Mouse (Mus musculus) midbrain, embryonic 11.5 days (tissue): ENCODE results near the gene Shoc2. TPM values are rescaled to one million over a fixed set of nuclear protein-coding genes. Genes with fewer than 3 reads are reported as not detected.

Source experiments
- ATAC-seq: fragments of 200-750 bp; cut with Nextera tagmentation; 2 replicates; pipeline ENCODE4 v1.8.0; 2017; ENCODE audit warnings: moderate TSS enrichment, moderate library complexity; ENCODE audit not compliant: low FRiP score
- DNase-seq: peaks from one replicate; pipeline ENCODE4 v3.0.0; 2015; ENCODE audit warnings: low spot score; ENCODE audit errors: missing footprints
- H3K27ac ChIP-seq: fragments of 300-500 bp; sonication (generic); 2 replicates; pipeline ENCODE4 v1.5.1; 2014; ENCODE audit warnings: low read depth, low read length
- H3K27me3 ChIP-seq: fragments of 300-500 bp; sonication (generic); 2 replicates; pipeline ENCODE4 v1.6.1; 2014; ENCODE audit warnings: mild to moderate bottlenecking, low read length, moderate library complexity, mixed read lengths; ENCODE audit not compliant: control insufficient read depth, insufficient read depth
- H3K36me3 ChIP-seq: fragments of 300-500 bp; sonication (generic); 2 replicates; pipeline ENCODE4 v1.6.1; 2014; ENCODE audit warnings: mild to moderate bottlenecking, low read length, moderate library complexity, mixed read lengths; ENCODE audit not compliant: control insufficient read depth, insufficient read depth
- H3K4me1 ChIP-seq: fragments of 300-500 bp; sonication (generic); 2 replicates; pipeline ENCODE4 v1.6.1; 2014; ENCODE audit warnings: low read length; ENCODE audit not compliant: control insufficient read depth, insufficient read depth
- H3K4me2 ChIP-seq: fragments of 300-500 bp; sonication (generic); 2 replicates; pipeline ENCODE4 v1.6.1; 2014; ENCODE audit warnings: mild to moderate bottlenecking, moderate library complexity
- H3K4me3 ChIP-seq: fragments of 300-500 bp; sonication (generic); 2 replicates; pipeline ENCODE4 v1.5.1; 2014; ENCODE audit warnings: low read depth, low read length
- H3K9ac ChIP-seq: fragments of 300-500 bp; sonication (generic); 2 replicates; pipeline ENCODE4 v1.6.1; 2014; ENCODE audit warnings: low read length
- H3K9me3 ChIP-seq: fragments of 300-500 bp; sonication (generic); 2 replicates; pipeline ENCODE4 v1.6.1; 2016; ENCODE audit warnings: low read length; ENCODE audit not compliant: control insufficient read depth
- WGBS: fragments of 180-500 bp; shearing (Covaris S2); extraction: QIAGEN DNeasy Blood & Tissue Kit; methylation state at CpG from one replicate; pipeline ENCODE4 v1.1.7; 2014; 5-methylcytosine and 5-hydroxymethylcytosine counted together
- polyA plus RNA-seq: library from polyadenylated mRNA; unstranded; fragments of >200 nt; fragmentation: Nextera tagmentation; extraction: Ambion mirVana; gene quantifications from 2 replicates; pipeline ENCODE4 v1.2.1, GENCODE M21; 2014

The Shoc2 gene
- polyA plus RNA-seq, 1 experiment from 2014 or later, result 78.6 TPM

- DNase-seq, result no peak
- 74% methylated on average over 7 of the region's 7 CpGs for WGBS
Measured at GRCm38 (mm10) chr19:54039441-54039840, 95.3 kb downstream of the Shoc2 start.

GRCm38 (mm10) chr19:54040356-54041028, 96.4 kb downstream of the Shoc2 start:
- H3K4me1 ChIP-seq, result peaks cover 3% of the 10 kb centered on the region
- WGBS, result 70% methylated on average over 4 of the region's 4 CpGs

More at GRCm38 (mm10) chr19:54039441-54039840, 95.3 kb downstream of the Shoc2 start:
- ATAC-seq, result no peak
- no peaks in the 10 kb centered on the region for H3K36me3 ChIP-seq
- H3K4me1 ChIP-seq, result no peaks in the 10 kb centered on the region
- H3K4me2 ChIP-seq, result no peak overlapping the region
- H3K9ac ChIP-seq, result no peak overlapping the region
- no peak overlapping the region for H3K4me3 ChIP-seq
- H3K27ac ChIP-seq, result no peak overlapping the region
- no peaks in the 10 kb centered on the region for H3K9me3 ChIP-seq
- H3K27me3 ChIP-seq, result no peaks in the 10 kb centered on the region

GRCm38 (mm10) chr19:54041029-54041367, 96.9 kb downstream of the Shoc2 start:
- Histone ChIP-seq H3K27me3 (peaks cover 9% of the 10 kb centered on the region), H3K4me3 (no peak overlapping the region), H3K4me2 (no peak overlapping the region), H3K36me3 (no peaks in the 10 kb centered on the region), H3K27ac (no peak overlapping the region), H3K9me3 (no peaks in the 10 kb centered on the region), H3K4me1 (peaks cover 7% of the 10 kb centered on the region), H3K9ac (no peak overlapping the region)
- 35% methylated on average over 5 of the region's 5 CpGs for WGBS
- DNase-seq (peak; percentile 82), ATAC-seq (no peak)

More at GRCm38 (mm10) chr19:54040356-54041028, 96.4 kb downstream of the Shoc2 start:
- no peak for ATAC-seq
- Histone ChIP-seq H3K27me3 (peaks cover 4% of the 10 kb centered on the region), H3K36me3 (no peaks in the 10 kb centered on the region), H3K9me3 (no peaks in the 10 kb centered on the region), H3K9ac (no peak overlapping the region), H3K4me3 (no peak overlapping the region), H3K4me2 (no peak overlapping the region), H3K27ac (no peak overlapping the region)
- peak; percentile 70 for DNase-seq

GRCm38 (mm10) chr19:54043851-54044250, 99.7 kb downstream of the Shoc2 start, which contains the start of gene Adra2a:
Gene Adra2a, plus strand, starts transcription at chr19:54044151.
- Histone ChIP-seq H3K27ac (no peak within 1 kb of the TSS), H3K4me3 (peak within 1 kb of the TSS; percentile 52), H3K27me3 (peaks cover 37% of the 10 kb centered on the region)

GRCm38 (mm10) chr19:54044507-54045371, 100.6 kb downstream of the Shoc2 start:
- Histone ChIP-seq H3K9ac (peak overlapping the region; percentile 57), H3K36me3 (no peaks in the 10 kb centered on the region), H3K9me3 (no peaks in the 10 kb centered on the region), H3K4me3 (peak overlapping the region; percentile 52), H3K4me1 (peaks cover 23% of the 10 kb centered on the region), H3K4me2 (peak overlapping the region; percentile 99), H3K27me3 (peaks cover 43% of the 10 kb centered on the region), H3K27ac (no peak overlapping the region)
- under 1% methylated on average over 59 of the region's 59 CpGs for WGBS
- DNase-seq, result peak; percentile 99
- peak; percentile 85 for ATAC-seq

More at GRCm38 (mm10) chr19:54043851-54044250, 99.7 kb downstream of the Shoc2 start, which contains the start of gene Adra2a:
- peaks cover 23% of the 10 kb centered on the region for H3K4me1 ChIP-seq
- peak within 1 kb of the TSS; percentile 57 for H3K9ac ChIP-seq
- no peaks in the 10 kb centered on the region for H3K9me3 ChIP-seq
- WGBS, result 73% methylated on average over 5 of the region's 5 CpGs
- DNase-seq (no peak), ATAC-seq (no peak)
- H3K4me2 ChIP-seq, result peak within 1 kb of the TSS; percentile 99
- no peaks in the 10 kb centered on the region for H3K36me3 ChIP-seq

GRCm38 (mm10) chr19:54045412-54045811, 101.3 kb downstream of the Shoc2 start:
- no peaks in the 10 kb centered on the region for H3K36me3 ChIP-seq
- H3K4me1 ChIP-seq, result peaks cover 23% of the 10 kb centered on the region
- H3K9me3 ChIP-seq, result no peaks in the 10 kb centered on the region
- H3K4me3 ChIP-seq, result peak overlapping the region; percentile 52
- no peak overlapping the region for H3K27ac ChIP-seq
- peak overlapping the region; percentile 57 for H3K9ac ChIP-seq
- DNase-seq, result peak; percentile 94
- ATAC-seq, result peak; percentile 16
- H3K27me3 ChIP-seq, result peaks cover 43% of the 10 kb centered on the region
- 1% methylated on average over 29 of the region's 29 CpGs for WGBS
- H3K4me2 ChIP-seq, result peak overlapping the region; percentile 99

- peak overlapping the region; percentile 30; the same call in 1 of the 2 replicates for H3K9ac ChIP-seq
- H3K4me1 ChIP-seq, result peaks cover 23% of the 10 kb centered on the region
- peak overlapping the region; percentile 52 for H3K4me3 ChIP-seq
- no peaks in the 10 kb centered on the region for H3K9me3 ChIP-seq
- no peak overlapping the region for H3K27ac ChIP-seq
- peaks cover 43% of the 10 kb centered on the region for H3K27me3 ChIP-seq
- peak overlapping the region; percentile 99 for H3K4me2 ChIP-seq
- H3K36me3 ChIP-seq, result no peaks in the 10 kb centered on the region
- DNase-seq, result peak; percentile 95
- no peak for ATAC-seq
- WGBS, result 3% methylated on average over 53 of the region's 55 CpGs
Measured at GRCm38 (mm10) chr19:54045931-54046683, 102.0 kb downstream of the Shoc2 start.

GRCm38 (mm10) chr19:54046684-54047070, 102.6 kb downstream of the Shoc2 start:
- H3K27ac ChIP-seq, result no peak overlapping the region
- peak; percentile 94 for DNase-seq
- peaks cover 43% of the 10 kb centered on the region for H3K27me3 ChIP-seq
- peak overlapping the region; percentile 52 for H3K4me3 ChIP-seq
- ATAC-seq, result no peak
- WGBS, result 1% methylated on average over 45 of the region's 46 CpGs
- H3K9ac ChIP-seq, result no peak overlapping the region
- H3K4me2 ChIP-seq, result peak overlapping the region; percentile 99
- H3K9me3 ChIP-seq, result no peaks in the 10 kb centered on the region
- H3K36me3 ChIP-seq, result no peaks in the 10 kb centered on the region
- H3K4me1 ChIP-seq, result peaks cover 23% of the 10 kb centered on the region
